Mouse (Mus musculus) CH12.LX (cell line): Measurements from ENCODE around the gene St6gal1. TPM values are rescaled to one million over a fixed set of nuclear protein-coding genes. Genes with fewer than 3 reads are reported as not detected.

Experiments
- DNase-seq: peaks from one replicate; pipeline ENCODE4 v3.0.0-alpha.2; 2013; ENCODE audit errors: extremely low read depth
- H3K27ac ChIP-seq: 2 replicates; pipeline ENCODE4 v1.5.1; 2012; ENCODE audit warnings: low read depth, mild to moderate bottlenecking, control low read depth, moderate library complexity; ENCODE audit not compliant: insufficient read depth
- H3K27me3 ChIP-seq: replicated peaks from 2 replicates; pipeline ENCODE3; 2012; ENCODE audit warnings: inconsistent platforms
- H3K36me3 ChIP-seq, 2 experiments: replicated peaks in 1 of 2; 2 replicates each; pipeline versions ENCODE3 to v1.6.1; 2012; ENCODE audit warnings: inconsistent platforms in 1 of 2, low read length in 1 of 2, mild to moderate bottlenecking in 1 of 2, mixed read lengths in 1 of 2, moderate library complexity in 1 of 2; ENCODE audit not compliant: control insufficient read depth in 1 of 2, insufficient read depth in 1 of 2
- H3K4me1 ChIP-seq, 2 experiments: 2 replicates each; pipeline ENCODE4 v1.6.1; 2012; ENCODE audit warnings: inconsistent platforms in 1 of 2, moderate library complexity in 1 of 2; ENCODE audit not compliant: insufficient read depth in 2 of 2, control insufficient read depth in 1 of 2
- H3K4me2 ChIP-seq: 2 replicates; pipeline ENCODE4 v1.6.1; 2012; ENCODE audit warnings: low read depth, mild to moderate bottlenecking, control low read depth; ENCODE audit not compliant: poor library complexity, insufficient read depth, severe bottlenecking
- H3K4me3 ChIP-seq, 3 experiments: fragments of 150-350 bp in 1 of 3; sonication (generic) in 1 of 3; replicated peaks in 1 of 3; 2 replicates each; pipeline versions ENCODE3 to v1.5.1; 2011 to 2012; ENCODE audit warnings: low read depth in 2 of 3, low read length in 2 of 3, mild to moderate bottlenecking in 2 of 3, moderate library complexity in 2 of 3, control low read depth in 1 of 3, improper control_type of control experiment in 1 of 3, inconsistent platforms in 1 of 3, mixed read lengths in 1 of 3; ENCODE audit not compliant: poor library complexity in 1 of 3
- H3K79me2 ChIP-seq: replicated peaks from 2 replicates; pipeline ENCODE4 v1.6.1; 2012; ENCODE audit warnings: mild to moderate bottlenecking, moderate library complexity; ENCODE audit not compliant: control insufficient read depth, poor library complexity, insufficient read depth, severe bottlenecking; ENCODE audit errors: extremely low read depth
- H3K9ac ChIP-seq: 2 replicates; pipeline ENCODE4 v1.6.1; 2012; ENCODE audit warnings: low read depth, mild to moderate bottlenecking, control low read depth, moderate library complexity; ENCODE audit not compliant: insufficient read depth
- H3K9me3 ChIP-seq: replicated peaks from 2 replicates; pipeline ENCODE3; 2012; ENCODE audit warnings: low read length, inconsistent platforms, mixed read lengths
- CTCF ChIP-seq, 2 experiments: IDR thresholded peaks in 1 of 2; conservative IDR thresholded peaks in 1 of 2; 2 replicates each; pipeline ENCODE4 v1.5.1; 2011 to 2012; ENCODE audit warnings: low read depth in 2 of 2, low read length in 2 of 2, improper control_type of control experiment in 1 of 2, inconsistent platforms in 1 of 2, mild to moderate bottlenecking in 1 of 2, moderate library complexity in 1 of 2
- GABPA ChIP-seq: IDR thresholded peaks from 2 replicates; pipeline ENCODE4 v1.6.1; 2012; ENCODE audit warnings: low read depth, low read length, improper control_type of control experiment, inconsistent platforms; ENCODE audit not compliant: insufficient replicate concordance
- IRF4 ChIP-seq: IDR thresholded peaks from 2 replicates; pipeline ENCODE4 v1.6.1; 2014; ENCODE audit warnings: low read depth, mild to moderate bottlenecking, inconsistent platforms, low read length, improper control_type of control experiment
- JUND ChIP-seq: conservative IDR thresholded peaks from 2 replicates; pipeline ENCODE4 v1.6.1; 2011; ENCODE audit warnings: low read depth, low read length, improper control_type of control experiment
- MAX ChIP-seq: IDR thresholded peaks from 2 replicates; pipeline ENCODE4 v1.6.1; 2011; ENCODE audit warnings: low read length, improper control_type of control experiment
- MEF2A ChIP-seq: IDR thresholded peaks from 2 replicates; pipeline ENCODE4 v1.6.1; 2014; ENCODE audit warnings: low read depth, mild to moderate bottlenecking, inconsistent platforms, low read length, improper control_type of control experiment, borderline replicate concordance
- MXI1 ChIP-seq: IDR thresholded peaks from 2 replicates; pipeline ENCODE4 v1.6.1; 2011; ENCODE audit warnings: mild to moderate bottlenecking, low read depth, low read length, improper control_type of control experiment
- MYC ChIP-seq: IDR thresholded peaks from 2 replicates; pipeline ENCODE4 v1.6.1; 2011; ENCODE audit warnings: low read depth, mild to moderate bottlenecking, improper control_type of control experiment, low read length
- USF2 ChIP-seq: conservative IDR thresholded peaks from 2 replicates; pipeline ENCODE4 v1.6.1; 2011; ENCODE audit warnings: low read depth, low read length, improper control_type of control experiment
- ZMIZ1 ChIP-seq: IDR thresholded peaks from 2 replicates; pipeline ENCODE4 v1.6.1; 2012; ENCODE audit warnings: low read depth, mild to moderate bottlenecking, inconsistent platforms, low read length, improper control_type of control experiment
- ZNF384 ChIP-seq: IDR thresholded peaks from 2 replicates; pipeline ENCODE4 v1.6.1; 2012; ENCODE audit warnings: low read depth, low read length, improper control_type of control experiment, inconsistent platforms
- dilution Hi-C: fragments of 300-500 bp; cut with MboI; formaldehyde crosslinking; loops from 2 replicates; pipeline ENCODE4 v1.14.3; 2020; ENCODE audit warnings: low sequenced_read_pairs; ENCODE audit not compliant: extremely low pct_unique_long_range_greater_than_20kb, extremely low pct_ligation_motif_present
- in situ Hi-C: fragments of 300-500 bp; cut with MboI; formaldehyde crosslinking; loops from 3 replicates; pipeline ENCODE4 v1.14.3; 2019; ENCODE audit warnings: low sequenced_read_pairs, low pct_ligation_motif_present, low pct_unique_long_range_greater_than_20kb, mixed read lengths
- polyA plus RNA-seq: library from polyadenylated mRNA; unstranded; fragments of >175 nt; gene quantifications from 2 replicates; pipeline ENCODE4 v1.2.1, GENCODE M21; 2012; ENCODE audit warnings: low read depth; ENCODE audit not compliant: insufficient read length
- total RNA-seq, 2 experiments: library from RNA; depleted of rRNA; stranded (reverse); fragments of 300-350 nt in 1 of 2; fragments of >200 nt in 1 of 2; gene quantifications; 2 replicates each; pipeline ENCODE4 v1.2.3; 2012 to 2014

Gene St6gal1
- total and polyA plus RNA-seq, 3 experiments: 64.5 to 168 (median 67.8) TPM

- dilution Hi-C loops: no loop called here
- in situ Hi-C loops: no loop called here
These were observed 102.1 kb downstream of the St6gal1 start for GRCm38 (mm10) chr16:23326664-23327063.

GRCm38 (mm10) chr16:23327266-23327665 is 102.7 kb downstream of the St6gal1 start:
- Histone ChIP-seq H3K4me2 (no peak overlapping the region), H3K27ac (no peak overlapping the region), H3K79me2 (peaks cover 6% of the 10 kb centered on the region), H3K4me3 (no peak overlapping the region), H3K4me1 (peaks cover 29 to 66% of the 10 kb centered on the region in 2 experiments), H3K27me3 (no peaks in the 10 kb centered on the region), H3K9me3 (no peaks in the 10 kb centered on the region), H3K9ac (no peak overlapping the region), H3K36me3 (peaks cover 43 to 93% of the 10 kb centered on the region in 2 experiments)
- no peak for DNase-seq
- in situ Hi-C loops (no loop called here), dilution Hi-C loops (no loop called here)
- TF ChIP-seq IRF4 (no peak), MEF2A (no peak), CTCF (conservative IDR thresholded peaks at IDR 0.05 in 1 of 2, IDR thresholded peaks at IDR 0.05 in 1 of 2; ENCODE audit: low read depth in 2 of 2, low read length in 2 of 2) (no peak), JUND (no peak), GABPA (no peak)

More at GRCm38 (mm10) chr16:23326664-23327063, 102.1 kb downstream of the St6gal1 start:
- TF ChIP-seq ZMIZ1 (0 out of 2 replicates have a peak, but pooled peaks have one; percentile 4), MYC (no peak), IRF4 (no peak), USF2 (no peak), ZNF384 (no peak)
- H3K79me2 ChIP-seq: peaks cover 6% of the 10 kb centered on the region
- no peak overlapping the region for H3K27ac ChIP-seq
- peaks cover 29 to 72% of the 10 kb centered on the region in 2 experiments for H3K4me1 ChIP-seq
- no peak for DNase-seq
- H3K36me3 ChIP-seq: peaks cover 44 to 92% of the 10 kb centered on the region in 2 experiments
- no peaks in the 10 kb centered on the region for H3K9me3 ChIP-seq
- no peak overlapping the region for H3K4me2 ChIP-seq
- H3K4me3 ChIP-seq: no peak overlapping the region
- H3K9ac ChIP-seq: no peak overlapping the region
- no peaks in the 10 kb centered on the region for H3K27me3 ChIP-seq

GRCm38 (mm10) chr16:23328201-23328600 is 103.7 kb downstream of the St6gal1 start:
- dilution Hi-C loops: no loop called here
- DNase-seq: no peak
- no peak overlapping the region; the same call in 1 of the 2 replicates for H3K27ac ChIP-seq

More at GRCm38 (mm10) chr16:23328201-23328600, 103.7 kb downstream of the St6gal1 start:
- H3K4me3 ChIP-seq: no peak overlapping the region
- no peaks in the 10 kb centered on the region for H3K9me3 ChIP-seq
- H3K27me3 ChIP-seq: no peaks in the 10 kb centered on the region
- H3K4me2 ChIP-seq: no peak overlapping the region
- peaks cover 6% of the 10 kb centered on the region for H3K79me2 ChIP-seq
- TF ChIP-seq MAX (no peak), MXI1 (no peak)
- peaks cover 25 to 58% of the 10 kb centered on the region in 2 experiments for H3K4me1 ChIP-seq
- peaks cover 50 to 94% of the 10 kb centered on the region in 2 experiments for H3K36me3 ChIP-seq
- no peak overlapping the region for H3K9ac ChIP-seq
- in situ Hi-C loops: no loop called here
